Mouse (Mus musculus): ENCODE data around the gene 4930519P11Rik. TPM values are rescaled to one million over a fixed set of nuclear protein-coding genes. Genes with fewer than 3 reads are reported as not detected.

4930519P11Rik gene
- polyA plus RNA-seq, 1 experiment from 2014 or later: not detected

GRCm38 (mm10) chr2:154651363-154651762 is 38.1 kb upstream of the 4930519P11Rik start, which contains the start of gene Chmp4b:
Gene Chmp4b, plus strand, starts transcription at chr2:154651705.
- no peaks in the 10 kb centered on the region for H3K27me3 ChIP-seq (replicated peaks; ENCODE audit: control insufficient read depth, insufficient read depth, low read length)
- ATAC-seq (replicated peaks; ENCODE audit: low FRiP score, low TSS enrichment, low read depth): peak; percentile 77
- peak; percentile 79 for DNase-seq (ENCODE audit: low spot score)
- WGBS: 44% methylated on average over 8 of the region's 8 CpGs
- no peak within 1 kb of the TSS for H3K4me3 ChIP-seq (ENCODE audit: low read depth, low read length)
- no peaks in the 10 kb centered on the region for H3K9me3 ChIP-seq (ENCODE audit: control insufficient read depth, low read length)
- no peak within 1 kb of the TSS for H3K9ac ChIP-seq (ENCODE audit: low read length)
- peak within 1 kb of the TSS; percentile 82 for H3K27ac ChIP-seq (ENCODE audit: low read depth)
- H3K36me3 ChIP-seq (ENCODE audit: control insufficient read depth, insufficient read depth, low read length): no peaks in the 10 kb centered on the region
- H3K4me2 ChIP-seq (ENCODE audit: low read length): peak within 1 kb of the TSS; percentile 25
- peaks cover 7% of the 10 kb centered on the region; the same call in 1 of the 2 replicates for H3K4me1 ChIP-seq (replicated peaks; ENCODE audit: control insufficient read depth, insufficient read depth, low read length)

DNA sequence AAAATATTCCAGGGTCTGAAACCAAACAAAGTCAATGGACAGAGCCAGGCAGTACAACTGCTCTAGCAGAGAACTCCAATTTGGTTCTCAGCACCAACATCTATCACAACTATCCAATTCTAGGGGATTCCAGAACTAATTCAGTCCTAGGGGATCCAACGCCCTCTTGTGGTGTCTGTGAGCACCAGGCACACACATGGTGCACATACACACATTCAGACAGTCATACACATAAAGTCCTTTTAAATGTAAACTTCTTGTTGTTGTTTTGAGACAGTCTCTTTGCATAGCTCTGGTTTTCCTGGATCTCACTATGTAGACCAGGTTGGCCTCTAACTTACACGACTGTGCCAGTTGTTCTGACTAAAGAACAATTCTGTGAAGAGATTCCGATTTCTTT is 37.2 kb upstream of the 4930519P11Rik start:
- 0 out of 2 replicates have a peak, but pooled peaks cover 3% of the 10 kb centered on the region for H3K4me1 ChIP-seq (replicated peaks; ENCODE audit: control insufficient read depth, insufficient read depth, low read length)
- H3K9ac ChIP-seq (ENCODE audit: low read length): no peak overlapping the region
- H3K4me2 ChIP-seq (ENCODE audit: low read length): no peak overlapping the region
- peaks cover 7% of the 10 kb centered on the region; the same call in 1 of the 2 replicates for H3K36me3 ChIP-seq (ENCODE audit: control insufficient read depth, insufficient read depth, low read length)
- DNase-seq (ENCODE audit: low spot score) (no peak), ATAC-seq (replicated peaks; ENCODE audit: low FRiP score, low TSS enrichment, low read depth) (no peak)
- WGBS: 79% methylated on average over 3 of the region's 3 CpGs
- H3K4me3 ChIP-seq (ENCODE audit: low read depth, low read length): no peak overlapping the region
- H3K9me3 ChIP-seq (ENCODE audit: control insufficient read depth, low read length): no peaks in the 10 kb centered on the region
- H3K27me3 ChIP-seq (replicated peaks; ENCODE audit: control insufficient read depth, insufficient read depth, low read length): no peaks in the 10 kb centered on the region
- peak overlapping the region; percentile 82; the same call in 1 of the 2 replicates for H3K27ac ChIP-seq (ENCODE audit: low read depth)

DNA sequence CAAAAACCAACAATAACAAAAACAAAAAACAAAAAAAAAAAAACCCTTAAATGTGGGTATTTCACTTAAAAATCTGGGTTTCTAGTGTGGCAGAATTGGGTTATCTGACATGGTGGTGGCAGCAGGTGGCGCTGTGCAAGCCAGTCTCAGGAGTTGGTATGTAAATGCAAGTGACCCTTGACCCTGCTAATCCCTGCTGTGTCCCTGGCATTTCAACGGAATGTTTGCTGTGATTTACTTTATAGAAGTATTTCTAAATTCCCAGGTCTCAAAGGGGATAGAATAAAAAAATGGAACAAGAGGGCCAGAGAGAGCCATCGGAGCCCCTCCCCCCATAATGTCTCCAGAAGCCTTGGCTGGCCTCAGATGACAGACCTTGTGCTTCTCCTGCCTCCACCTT is 34.8 kb upstream of the 4930519P11Rik start:
- DNase-seq (ENCODE audit: low spot score): no peak
- 20% methylated on average over 3 of the region's 3 CpGs for WGBS

DNA sequence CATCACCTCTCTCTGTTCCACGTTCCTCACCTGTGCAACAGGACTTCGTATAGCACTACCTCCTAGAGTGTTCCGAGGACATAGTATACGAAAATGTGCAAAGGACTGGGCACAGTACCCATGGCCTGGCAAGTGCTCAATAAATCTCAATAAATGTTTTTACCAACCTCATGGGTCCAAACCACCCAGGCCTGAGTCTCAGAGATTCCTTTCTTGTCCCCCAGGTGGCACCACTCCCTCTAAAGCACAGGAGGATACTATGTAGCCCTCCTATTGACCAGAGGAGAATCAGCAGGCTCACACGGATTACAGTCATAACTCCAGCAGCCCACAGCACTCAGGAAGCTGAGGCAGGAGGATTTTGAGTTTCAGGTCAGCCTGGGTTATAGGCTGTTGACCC is 33.4 kb upstream of the 4930519P11Rik start:
- H3K27me3 ChIP-seq (replicated peaks; ENCODE audit: control insufficient read depth, insufficient read depth, low read length): no peaks in the 10 kb centered on the region
- no peak overlapping the region for H3K27ac ChIP-seq (ENCODE audit: low read depth)
- no peak overlapping the region for H3K4me2 ChIP-seq (ENCODE audit: low read length)
- WGBS: 83% methylated on average over 5 of the region's 5 CpGs
- H3K9me3 ChIP-seq (ENCODE audit: control insufficient read depth, low read length): no peaks in the 10 kb centered on the region
- DNase-seq (ENCODE audit: low spot score) (no peak), ATAC-seq (replicated peaks; ENCODE audit: low FRiP score, low TSS enrichment, low read depth) (no peak)
- peaks cover 10% of the 10 kb centered on the region; the same call in 1 of the 2 replicates for H3K36me3 ChIP-seq (ENCODE audit: control insufficient read depth, insufficient read depth, low read length)
- H3K9ac ChIP-seq (ENCODE audit: low read length): no peak overlapping the region
- 0 out of 2 replicates have a peak, but pooled peaks cover 3% of the 10 kb centered on the region for H3K4me1 ChIP-seq (replicated peaks; ENCODE audit: control insufficient read depth, insufficient read depth, low read length)
- H3K4me3 ChIP-seq (ENCODE audit: low read depth, low read length): no peak overlapping the region

More for the DNA sequence above, 34.8 kb upstream of the 4930519P11Rik start:
- H3K4me2 ChIP-seq (ENCODE audit: low read length): no peak overlapping the region
- no peaks in the 10 kb centered on the region for H3K27me3 ChIP-seq (replicated peaks; ENCODE audit: control insufficient read depth, insufficient read depth, low read length)
- H3K9ac ChIP-seq (ENCODE audit: low read length): no peak overlapping the region
- H3K4me3 ChIP-seq (ENCODE audit: low read depth, low read length): no peak overlapping the region
- H3K9me3 ChIP-seq (ENCODE audit: control insufficient read depth, low read length): no peaks in the 10 kb centered on the region
- peaks cover 10% of the 10 kb centered on the region; the same call in 1 of the 2 replicates for H3K36me3 ChIP-seq (ENCODE audit: control insufficient read depth, insufficient read depth, low read length)
- 0 out of 2 replicates have a peak, but pooled peaks cover 3% of the 10 kb centered on the region for H3K4me1 ChIP-seq (replicated peaks; ENCODE audit: control insufficient read depth, insufficient read depth, low read length)
- ATAC-seq (replicated peaks; ENCODE audit: low FRiP score, low TSS enrichment, low read depth): no peak
- H3K27ac ChIP-seq (ENCODE audit: low read depth): no peak overlapping the region

- peak overlapping the region; percentile 34; the same call in 1 of the 2 replicates for H3K27ac ChIP-seq (ENCODE audit: low read depth)
- no peaks in the 10 kb centered on the region for H3K4me1 ChIP-seq (replicated peaks; ENCODE audit: control insufficient read depth, insufficient read depth, low read length)
- H3K36me3 ChIP-seq (ENCODE audit: control insufficient read depth, insufficient read depth, low read length): peaks cover 18% of the 10 kb centered on the region
- no peak for DNase-seq (ENCODE audit: low spot score)
- peak; percentile 17; the same call in 1 of the 2 replicates for ATAC-seq (replicated peaks; ENCODE audit: low FRiP score, low TSS enrichment, low read depth)
- H3K4me3 ChIP-seq (ENCODE audit: low read depth, low read length): no peak overlapping the region
- no peaks in the 10 kb centered on the region for H3K27me3 ChIP-seq (replicated peaks; ENCODE audit: control insufficient read depth, insufficient read depth, low read length)
- WGBS: 78% methylated on average over 6 of the region's 6 CpGs
- H3K4me2 ChIP-seq (ENCODE audit: low read length): 0 out of 2 replicates have a peak overlapping the region, but pooled peaks have one; percentile 6
- H3K9ac ChIP-seq (ENCODE audit: low read length): no peak overlapping the region
- H3K9me3 ChIP-seq (ENCODE audit: control insufficient read depth, low read length): peaks cover 4% of the 10 kb centered on the region
Observed at GRCm38 (mm10) chr2:154642712-154643385, 29.6 kb upstream of the 4930519P11Rik start.

- H3K4me2 ChIP-seq (ENCODE audit: low read length): no peak overlapping the region
- peaks cover 19% of the 10 kb centered on the region for H3K36me3 ChIP-seq (ENCODE audit: control insufficient read depth, insufficient read depth, low read length)
- WGBS: 85% methylated on average over 9 of the region's 9 CpGs
- peak; percentile 83 for ATAC-seq (replicated peaks; ENCODE audit: low FRiP score, low TSS enrichment, low read depth)
- H3K9ac ChIP-seq (ENCODE audit: low read length): no peak overlapping the region
- no peaks in the 10 kb centered on the region for H3K4me1 ChIP-seq (replicated peaks; ENCODE audit: control insufficient read depth, insufficient read depth, low read length)
- H3K27ac ChIP-seq (ENCODE audit: low read depth): peak overlapping the region; percentile 34
- H3K4me3 ChIP-seq (ENCODE audit: low read depth, low read length): no peak overlapping the region
- H3K27me3 ChIP-seq (replicated peaks; ENCODE audit: control insufficient read depth, insufficient read depth, low read length): no peaks in the 10 kb centered on the region
- peak; percentile 67 for DNase-seq (ENCODE audit: low spot score)
- H3K9me3 ChIP-seq (ENCODE audit: control insufficient read depth, low read length): peaks cover 4% of the 10 kb centered on the region
Observed at GRCm38 (mm10) chr2:154642005-154642459, 28.8 kb upstream of the 4930519P11Rik start.

GRCm38 (mm10) chr2:154641176-154641575 is 27.9 kb upstream of the 4930519P11Rik start:
- 0 out of 2 replicates have a peak overlapping the region, but pooled peaks have one; percentile 38 for H3K27ac ChIP-seq (ENCODE audit: low read depth)
- H3K4me3 ChIP-seq (ENCODE audit: low read depth, low read length): no peak overlapping the region
- H3K9me3 ChIP-seq (ENCODE audit: control insufficient read depth, low read length): peaks cover 4% of the 10 kb centered on the region
- H3K27me3 ChIP-seq (replicated peaks; ENCODE audit: control insufficient read depth, insufficient read depth, low read length): no peaks in the 10 kb centered on the region
- H3K4me1 ChIP-seq (replicated peaks; ENCODE audit: control insufficient read depth, insufficient read depth, low read length): no peaks in the 10 kb centered on the region
- no peak for ATAC-seq (replicated peaks; ENCODE audit: low FRiP score, low TSS enrichment, low read depth)
- no peak overlapping the region for H3K4me2 ChIP-seq (ENCODE audit: low read length)
- peaks cover 19% of the 10 kb centered on the region for H3K36me3 ChIP-seq (ENCODE audit: control insufficient read depth, insufficient read depth, low read length)
- H3K9ac ChIP-seq (ENCODE audit: low read length): no peak overlapping the region
- DNase-seq (ENCODE audit: low spot score): no peak
- 79% methylated on average over 8 of the region's 8 CpGs for WGBS

DNA sequence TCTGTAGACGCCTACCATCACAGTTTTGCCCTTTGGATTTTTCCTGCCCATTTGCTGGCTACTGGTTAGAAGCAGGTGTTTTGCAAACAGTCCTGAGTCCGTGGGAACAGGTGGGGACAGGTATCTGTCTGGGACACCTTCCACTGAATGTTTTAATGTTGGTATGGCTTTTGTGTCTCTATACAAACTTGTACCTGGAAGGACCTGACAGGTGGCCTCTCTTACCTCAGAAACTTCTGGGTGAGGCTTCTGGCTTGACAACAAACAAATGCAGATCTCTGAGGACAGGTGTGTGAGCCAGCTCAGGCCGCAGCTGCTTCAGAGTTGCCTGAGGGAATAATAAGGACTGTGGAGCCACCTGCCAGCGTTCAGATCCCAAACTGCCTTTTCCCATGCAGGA is 25.9 kb upstream of the 4930519P11Rik start:
- no peak for ATAC-seq (replicated peaks; ENCODE audit: low FRiP score, low TSS enrichment, low read depth)
- 96% methylated on average over 4 of the region's 4 CpGs for WGBS
- Histone ChIP-seq H3K36me3 (ENCODE audit: control insufficient read depth, insufficient read depth, low read length) (peaks cover 14% of the 10 kb centered on the region), H3K4me1 (replicated peaks; ENCODE audit: control insufficient read depth, insufficient read depth, low read length) (no peaks in the 10 kb centered on the region), H3K9ac (ENCODE audit: low read length) (no peak overlapping the region), H3K4me3 (ENCODE audit: low read depth, low read length) (no peak overlapping the region), H3K4me2 (ENCODE audit: low read length) (no peak overlapping the region), H3K27me3 (replicated peaks; ENCODE audit: control insufficient read depth, insufficient read depth, low read length) (no peaks in the 10 kb centered on the region), H3K9me3 (ENCODE audit: control insufficient read depth, low read length) (peaks cover 4% of the 10 kb centered on the region), H3K27ac (ENCODE audit: low read depth) (no peak overlapping the region)
- no peak for DNase-seq (ENCODE audit: low spot score)
